ENCODE assay signal across 10 mouse cellular contexts in genomic region chr12:77699896-77700605, GRCm38 (mm10).
DNase-seq lines count a peak whose midpoint lies in the region; ATAC-seq lines count a peak whose summit lies in the region.
"Had no signal": no experiment of that assay in that cellular context is flagged by ENCODE, and none has a peak within 500 bp of the region (broad histone marks: within the 10 kb centered on the region; RNA-seq: fewer than 3 reads in every experiment).

No protein-coding gene starts in this region.

- DNase-seq in frontal cortex, postnatal 14 days (ENCODE audit: low spot score in 2 of 2): no peak
- DNase-seq in lung, postnatal 36 days: peak; percentile 2
- no peak for DNase-seq in lung, postnatal 25 days (ENCODE audit: low spot score)
- peak; percentile 18 for DNase-seq in right cerebral cortex, postnatal 14 days
- no peak for DNase-seq in right cerebral cortex, postnatal 36 days (ENCODE audit: low spot score in 2 of 2)
- no peak for DNase-seq in spleen, postnatal 14 days (ENCODE audit: low spot score in 2 of 2)
- DNase-seq: kidney, adult 9 months had no signal

- ATAC-seq in frontal cortex, adult (ENCODE audit: low TSS enrichment): 0 out of 2 replicates have a peak, but pooled peaks have one; percentile 41
- ATAC-seq: inflammation-experienced regulatory T-cells, adult 6 months; lung, postnatal 0 days had no signal

Comparison
In these comparisons a context has a peak if more than half of its experiments do, and no peak if none do; other contexts are left out.
1. DNase-seq: peak in lung, postnatal 36 days (single experiment) and right cerebral cortex, postnatal 14 days (single experiment); none in frontal cortex, postnatal 14 days (0 of 2), lung, postnatal 25 days (single experiment), right cerebral cortex, postnatal 36 days (0 of 2) and spleen, postnatal 14 days (0 of 2).